Mouse (Mus musculus) heart, embryonic 15.5 days (tissue): ENCODE results near the gene Gorab. TPM values are rescaled to one million over a fixed set of nuclear protein-coding genes. Genes with fewer than 3 reads are reported as not detected.
A peak's percentile ranks its signal among the peaks of the same experiment; 100 is the strongest.

Experiments
- ATAC-seq: fragments of 200-750 bp; cut with Nextera tagmentation; replicated peaks from 2 replicates; pipeline ENCODE4 v1.8.0; 2017; ENCODE audit warnings: low read depth, moderate TSS enrichment; ENCODE audit not compliant: insufficient number of reproducible peaks, insufficient read depth, low FRiP score
- H3K27ac ChIP-seq: fragments of 300-500 bp; sonication (generic); 2 replicates; pipeline ENCODE4 v1.5.1; 2015; ENCODE audit warnings: mild to moderate bottlenecking, inconsistent platforms
- H3K27me3 ChIP-seq: fragments of 300-500 bp; sonication (generic); 2 replicates; pipeline ENCODE4 v1.6.1; 2015; ENCODE audit warnings: inconsistent platforms
- H3K36me3 ChIP-seq: fragments of 300-500 bp; sonication (generic); 2 replicates; pipeline ENCODE4 v1.6.1; 2015; ENCODE audit warnings: mild to moderate bottlenecking, inconsistent platforms
- H3K4me1 ChIP-seq: fragments of 300-500 bp; sonication (generic); replicated peaks from 2 replicates; pipeline ENCODE4 v1.6.1; 2015; ENCODE audit warnings: inconsistent platforms
- H3K4me2 ChIP-seq: fragments of 300-500 bp; sonication (generic); 2 replicates; pipeline ENCODE4 v1.6.1; 2015; ENCODE audit warnings: inconsistent platforms, mild to moderate bottlenecking, moderate library complexity
- H3K4me3 ChIP-seq: fragments of 300-500 bp; sonication (generic); 2 replicates; pipeline ENCODE4 v1.5.1; 2015; ENCODE audit warnings: mild to moderate bottlenecking, inconsistent platforms
- H3K9ac ChIP-seq: fragments of 300-500 bp; sonication (generic); 2 replicates; pipeline ENCODE4 v1.6.1; 2015; ENCODE audit warnings: mild to moderate bottlenecking, inconsistent platforms
- H3K9me3 ChIP-seq: fragments of 300-500 bp; sonication (generic); replicated peaks from 2 replicates; pipeline ENCODE4 v1.6.1; 2016; ENCODE audit warnings: inconsistent platforms
- WGBS: fragments of 180-500 bp; shearing (Covaris S2); methylation state at CpG from one replicate; pipeline ENCODE4 v1.1.7; 2015; ENCODE audit warnings: mixed read lengths; 5-methylcytosine and 5-hydroxymethylcytosine counted together
- polyA plus RNA-seq: library from polyadenylated mRNA; unstranded; fragments of >200 nt; fragmentation: Nextera tagmentation; extraction: Ambion mirVana; gene quantifications from 2 replicates; pipeline ENCODE4 v1.2.1, GENCODE M21; 2015

The Gorab gene
- 9.1 and 10.9 TPM in 2 replicates for polyA plus RNA-seq

GRCm38 (mm10) chr1:163403498-163404126 lies at the start of gene Gorab:
TSS of gene Gorab (minus strand) at chr1:163403669.
- no peaks in the 10 kb centered on the region for H3K36me3 ChIP-seq
- H3K9ac ChIP-seq, result peak within 1 kb of the TSS; percentile 70
- no peaks in the 10 kb centered on the region for H3K9me3 ChIP-seq
- H3K4me2 ChIP-seq, result peak within 1 kb of the TSS; percentile 73
- peak within 1 kb of the TSS; percentile 83 for H3K4me3 ChIP-seq
- peak within 1 kb of the TSS; percentile 77 for H3K27ac ChIP-seq
- peak; percentile 99 for ATAC-seq
- H3K4me1 ChIP-seq, result peaks cover 11% of the 10 kb centered on the region
- WGBS, result under 1% methylated on average over 28 of the region's 28 CpGs
- no peaks in the 10 kb centered on the region for H3K27me3 ChIP-seq

- Histone ChIP-seq H3K36me3 (no peaks in the 10 kb centered on the region), H3K9ac (no peak overlapping the region), H3K9me3 (no peaks in the 10 kb centered on the region), H3K4me2 (no peak overlapping the region), H3K4me3 (no peak overlapping the region), H3K27me3 (no peaks in the 10 kb centered on the region), H3K27ac (no peak overlapping the region), H3K4me1 (peaks cover 8% of the 10 kb centered on the region; the same call in 1 of the 2 replicates)
- WGBS, result 6% methylated on average over 3 of the region's 3 CpGs
- ATAC-seq, result no peak; the same call in 1 of the 2 replicates
Observed at GRCm38 (mm10) chr1:163443832-163444231, 40.4 kb upstream of the Gorab start.

- no peaks in the 10 kb centered on the region for H3K9me3 ChIP-seq
- no peak overlapping the region for H3K4me3 ChIP-seq
- H3K4me1 ChIP-seq, result peaks cover 7% of the 10 kb centered on the region; the same call in 1 of the 2 replicates
- H3K9ac ChIP-seq, result no peak overlapping the region
- no peaks in the 10 kb centered on the region for H3K36me3 ChIP-seq
- no peak for ATAC-seq
- H3K27me3 ChIP-seq, result no peaks in the 10 kb centered on the region
- 49% methylated on average over 2 of the region's 2 CpGs for WGBS
- H3K27ac ChIP-seq, result no peak overlapping the region
- H3K4me2 ChIP-seq, result no peak overlapping the region
Observed at GRCm38 (mm10) chr1:163439002-163439401, 35.5 kb upstream of the Gorab start.

- H3K4me1 ChIP-seq, result no peaks in the 10 kb centered on the region
- no peak overlapping the region for H3K27ac ChIP-seq
- no peak overlapping the region for H3K9ac ChIP-seq
- no peak overlapping the region for H3K4me2 ChIP-seq
- no peaks in the 10 kb centered on the region for H3K9me3 ChIP-seq
- 54% methylated on average over 8 of the region's 8 CpGs for WGBS
- no peak for ATAC-seq
- no peaks in the 10 kb centered on the region for H3K27me3 ChIP-seq
- no peaks in the 10 kb centered on the region for H3K36me3 ChIP-seq
- no peak overlapping the region for H3K4me3 ChIP-seq
Observed at GRCm38 (mm10) chr1:163423467-163424014, 20.1 kb upstream of the Gorab start.

- no peak overlapping the region for H3K4me3 ChIP-seq
- ATAC-seq, result no peak
Observed at GRCm38 (mm10) chr1:163417191-163417590, 13.7 kb upstream of the Gorab start.

GRCm38 (mm10) chr1:163414200-163414599 lies 10.7 kb upstream of the Gorab start:
- no peak overlapping the region for H3K4me2 ChIP-seq
- no peaks in the 10 kb centered on the region for H3K4me1 ChIP-seq
- no peak for ATAC-seq

More at GRCm38 (mm10) chr1:163417191-163417590, 13.7 kb upstream of the Gorab start:
- H3K9me3 ChIP-seq, result no peaks in the 10 kb centered on the region
- H3K9ac ChIP-seq, result no peak overlapping the region
- no peak overlapping the region for H3K4me2 ChIP-seq
- no peak overlapping the region for H3K27ac ChIP-seq
- no peaks in the 10 kb centered on the region for H3K36me3 ChIP-seq
- WGBS, result 55% methylated on average over 2 of the region's 2 CpGs
- H3K27me3 ChIP-seq, result no peaks in the 10 kb centered on the region
- no peaks in the 10 kb centered on the region for H3K4me1 ChIP-seq

GRCm38 (mm10) chr1:163406203-163406602 lies 2.7 kb upstream of the Gorab start:
- Histone ChIP-seq H3K27ac (no peak overlapping the region), H3K4me1 (peaks cover 11% of the 10 kb centered on the region), H3K4me2 (no peak overlapping the region), H3K36me3 (no peaks in the 10 kb centered on the region), H3K9me3 (no peaks in the 10 kb centered on the region), H3K9ac (no peak overlapping the region), H3K4me3 (no peak overlapping the region), H3K27me3 (no peaks in the 10 kb centered on the region)
- ATAC-seq, result no peak
- 71% methylated on average over 3 of the region's 3 CpGs for WGBS

More at GRCm38 (mm10) chr1:163414200-163414599, 10.7 kb upstream of the Gorab start:
- no peaks in the 10 kb centered on the region for H3K27me3 ChIP-seq
- H3K9me3 ChIP-seq, result no peaks in the 10 kb centered on the region
- H3K27ac ChIP-seq, result no peak overlapping the region
- no peak overlapping the region for H3K4me3 ChIP-seq
- no peaks in the 10 kb centered on the region for H3K36me3 ChIP-seq
- no peak overlapping the region for H3K9ac ChIP-seq
- 55% methylated on average over 2 of the region's 2 CpGs for WGBS

- Histone ChIP-seq H3K4me1 (no peaks in the 10 kb centered on the region), H3K9ac (no peak overlapping the region), H3K9me3 (no peaks in the 10 kb centered on the region), H3K4me3 (no peak overlapping the region), H3K36me3 (peaks cover 38% of the 10 kb centered on the region), H3K4me2 (no peak overlapping the region), H3K27me3 (no peaks in the 10 kb centered on the region), H3K27ac (no peak overlapping the region)
- no peak for ATAC-seq
- 78% methylated on average over 6 of the region's 6 CpGs for WGBS
Observed at GRCm38 (mm10) chr1:163391321-163391720, 12.1 kb downstream of the Gorab start.

- no peaks in the 10 kb centered on the region for H3K27me3 ChIP-seq
- peaks cover 36% of the 10 kb centered on the region for H3K36me3 ChIP-seq
- no peaks in the 10 kb centered on the region for H3K9me3 ChIP-seq
- H3K4me3 ChIP-seq, result no peak overlapping the region
- ATAC-seq, result no peak
- H3K4me1 ChIP-seq, result no peaks in the 10 kb centered on the region
- WGBS, result 70% methylated on average over 4 of the region's 4 CpGs
- no peak overlapping the region for H3K9ac ChIP-seq
- H3K27ac ChIP-seq, result no peak overlapping the region
- no peak overlapping the region for H3K4me2 ChIP-seq
Observed at GRCm38 (mm10) chr1:163390044-163390443, 13.4 kb downstream of the Gorab start.

- ATAC-seq, result no peak
Observed at GRCm38 (mm10) chr1:163386196-163386595, 17.3 kb downstream of the Gorab start.

GRCm38 (mm10) chr1:163383442-163384027 lies 19.9 kb downstream of the Gorab start:
- H3K27me3 ChIP-seq, result no peaks in the 10 kb centered on the region
- H3K36me3 ChIP-seq, result peaks cover 8% of the 10 kb centered on the region; the same call in 1 of the 2 replicates
- no peak overlapping the region for H3K4me2 ChIP-seq
- H3K4me3 ChIP-seq, result no peak overlapping the region
- 0 out of 2 replicates have a peak, but pooled peaks cover 4% of the 10 kb centered on the region for H3K4me1 ChIP-seq
- H3K9ac ChIP-seq, result no peak overlapping the region
- no peak overlapping the region for H3K27ac ChIP-seq
- no peaks in the 10 kb centered on the region for H3K9me3 ChIP-seq
- 64% methylated on average over 5 of the region's 5 CpGs for WGBS
- ATAC-seq, result no peak

More at GRCm38 (mm10) chr1:163386196-163386595, 17.3 kb downstream of the Gorab start:
- Histone ChIP-seq H3K4me3 (no peak overlapping the region), H3K9ac (no peak overlapping the region), H3K27me3 (no peaks in the 10 kb centered on the region), H3K4me1 (no peaks in the 10 kb centered on the region), H3K4me2 (no peak overlapping the region), H3K9me3 (no peaks in the 10 kb centered on the region), H3K27ac (no peak overlapping the region), H3K36me3 (peaks cover 13% of the 10 kb centered on the region; the same call in 1 of the 2 replicates)
- WGBS, result 80% methylated on average over 9 of the region's 9 CpGs
